Mouse (Mus musculus) heart, embryonic 11.5 days (tissue): ENCODE measurements around the gene Pdpn. TPM values are rescaled to one million over a fixed set of nuclear protein-coding genes. Genes with fewer than 3 reads are reported as not detected.
A peak's percentile ranks its signal among the peaks of the same experiment; 100 is the strongest.
"Not testable (repeated sequence)": the region's sequence is repeated elsewhere in the genome, so short reads cannot be mapped to it uniquely, and the experiment has no call there.

ENCODE experiments used
- ATAC-seq: fragments of 200-750 bp; cut with Nextera tagmentation; replicated peaks from 2 replicates; pipeline ENCODE4 v1.8.0; 2017; ENCODE audit warnings: moderate library complexity; ENCODE audit not compliant: insufficient number of reproducible peaks, low FRiP score, low TSS enrichment
- H3K27ac ChIP-seq: fragments of 300-500 bp; sonication (generic); 2 replicates; pipeline ENCODE4 v1.5.1; 2014; ENCODE audit warnings: mild to moderate bottlenecking, low read depth, low read length
- H3K27me3 ChIP-seq: fragments of 300-500 bp; sonication (generic); 2 replicates; pipeline ENCODE4 v1.6.1; 2014; ENCODE audit warnings: mild to moderate bottlenecking, low read length, mixed read lengths; ENCODE audit not compliant: control insufficient read depth, insufficient read depth
- H3K36me3 ChIP-seq: fragments of 300-500 bp; sonication (generic); 2 replicates; pipeline ENCODE4 v1.6.1; 2014; ENCODE audit warnings: mild to moderate bottlenecking, low read length, moderate library complexity, mixed read lengths; ENCODE audit not compliant: control insufficient read depth, insufficient read depth
- H3K4me1 ChIP-seq: fragments of 300-500 bp; sonication (generic); 2 replicates; pipeline ENCODE4 v1.6.1; 2014; ENCODE audit warnings: low read length; ENCODE audit not compliant: control insufficient read depth, insufficient read depth
- H3K4me2 ChIP-seq: fragments of 300-500 bp; sonication (generic); 2 replicates; pipeline ENCODE4 v1.6.1; 2014; ENCODE audit warnings: mild to moderate bottlenecking, moderate library complexity
- H3K4me3 ChIP-seq: fragments of 300-500 bp; sonication (generic); 2 replicates; pipeline ENCODE4 v1.5.1; 2014; ENCODE audit warnings: low read depth, low read length
- H3K9ac ChIP-seq: fragments of 300-500 bp; sonication (generic); 2 replicates; pipeline ENCODE4 v1.6.1; 2014; ENCODE audit warnings: mild to moderate bottlenecking, low read depth, low read length, moderate library complexity
- H3K9me3 ChIP-seq: fragments of 300-500 bp; sonication (generic); replicated peaks from 2 replicates; pipeline ENCODE4 v1.6.1; 2016; ENCODE audit warnings: low read length; ENCODE audit not compliant: control insufficient read depth
- WGBS: fragments of 180-500 bp; shearing (Covaris S2); extraction: QIAGEN DNeasy Blood & Tissue Kit; methylation state at CpG from one replicate; pipeline ENCODE4 v1.1.7; 2014; ENCODE audit not compliant: insufficient replicate concordance; 5-methylcytosine and 5-hydroxymethylcytosine counted together
- polyA plus RNA-seq: library from polyadenylated mRNA; unstranded; fragments of >200 nt; fragmentation: Nextera tagmentation; extraction: Ambion mirVana; gene quantifications from 2 replicates; pipeline ENCODE4 v1.2.1, GENCODE M21; 2014

Gene Pdpn
- 28.4 and 29.1 TPM in 2 replicates for polyA plus RNA-seq

- Histone ChIP-seq H3K27ac (peak within 1 kb of the TSS; percentile 50; the same call in 1 of the 2 replicates), H3K27me3 (peaks cover 19% of the 10 kb centered on the region)
- ATAC-seq: peak; percentile 62; the same call in 1 of the 2 replicates
Measured at GRCm38 (mm10) chr4:143299325-143300070, at the start of gene Pdpn. TSS of gene Pdpn (minus strand) at chr4:143299564.

DNA sequence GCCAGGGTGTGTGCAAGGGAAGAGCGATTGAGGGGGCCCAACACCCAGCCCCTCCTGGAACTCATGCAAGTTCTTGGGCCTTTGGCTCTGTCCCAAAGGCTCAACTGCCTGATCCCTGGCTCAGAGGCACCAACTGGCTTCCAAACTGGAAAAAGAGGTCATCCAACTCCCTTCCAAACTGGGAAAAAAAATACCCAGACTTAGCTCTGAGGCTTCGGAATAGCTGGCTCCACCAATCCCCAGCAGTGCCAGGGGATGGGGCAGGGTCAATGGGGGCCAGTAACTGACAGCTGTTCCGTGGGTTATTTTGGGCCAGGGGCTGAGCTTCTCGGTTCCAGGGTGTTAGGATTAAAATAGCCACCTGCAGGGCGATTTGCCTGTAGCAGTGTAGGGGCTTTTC lies 49.3 kb upstream of the Pdpn start:
- Histone ChIP-seq H3K27ac (no peak overlapping the region), H3K36me3 (no peaks in the 10 kb centered on the region), H3K9ac (no peak overlapping the region), H3K4me2 (peak overlapping the region; percentile 97; the same call in 1 of the 2 replicates), H3K4me3 (no peak overlapping the region), H3K9me3 (no peaks in the 10 kb centered on the region), H3K4me1 (peaks cover 5% of the 10 kb centered on the region; the same call in 1 of the 2 replicates), H3K27me3 (peaks cover 54% of the 10 kb centered on the region)
- WGBS: 15% methylated on average over 5 of the region's 5 CpGs
- no peak for ATAC-seq

More at GRCm38 (mm10) chr4:143299325-143300070, at the start of gene Pdpn:
- H3K4me3 ChIP-seq: peak within 1 kb of the TSS; percentile 55
- peaks cover 20% of the 10 kb centered on the region for H3K4me1 ChIP-seq
- peak within 1 kb of the TSS; percentile 71 for H3K4me2 ChIP-seq
- H3K36me3 ChIP-seq: no peaks in the 10 kb centered on the region
- H3K9me3 ChIP-seq: no peaks in the 10 kb centered on the region
- 2% methylated on average over 31 of the region's 31 CpGs for WGBS
- peak within 1 kb of the TSS; percentile 66 for H3K9ac ChIP-seq

DNA sequence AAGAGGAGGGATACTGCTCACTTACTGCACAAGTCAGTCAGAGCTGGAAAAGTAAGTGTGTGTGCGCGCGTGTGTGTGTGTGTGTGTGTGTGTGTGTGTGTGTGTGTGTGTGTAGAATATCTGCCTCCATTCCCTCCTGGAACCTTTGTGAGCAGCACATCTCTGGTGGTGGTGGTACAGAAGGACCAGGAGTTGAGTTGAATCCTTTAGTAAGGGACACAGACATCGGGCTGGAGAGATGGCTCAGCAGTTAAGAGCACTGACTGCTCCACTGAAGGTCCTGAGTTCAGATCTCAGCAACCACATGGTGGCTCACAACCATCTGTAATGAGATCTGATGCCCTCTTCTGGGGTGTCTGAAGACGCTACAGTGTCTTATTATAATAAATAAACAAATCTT lies 46.1 kb upstream of the Pdpn start:
- not testable (repeated sequence) for H3K4me2 ChIP-seq, H3K27ac ChIP-seq, H3K4me1 ChIP-seq, ATAC-seq, H3K9ac ChIP-seq, H3K4me3 ChIP-seq, H3K36me3 ChIP-seq, H3K9me3 ChIP-seq
- H3K27me3 ChIP-seq: peaks cover 32% of the 10 kb centered on the region
- WGBS: 74% methylated on average over 5 of the region's 5 CpGs

- WGBS: 77% methylated on average over 7 of the region's 7 CpGs
- H3K36me3 ChIP-seq: no peaks in the 10 kb centered on the region
- no peak overlapping the region for H3K4me3 ChIP-seq
- H3K4me2 ChIP-seq: no peak overlapping the region
- H3K27me3 ChIP-seq: no peaks in the 10 kb centered on the region
- ATAC-seq: no peak
- H3K27ac ChIP-seq: no peak overlapping the region
- no peaks in the 10 kb centered on the region for H3K4me1 ChIP-seq
- H3K9me3 ChIP-seq: no peaks in the 10 kb centered on the region
- no peak overlapping the region for H3K9ac ChIP-seq
Measured at GRCm38 (mm10) chr4:143341470-143341869, 42.1 kb upstream of the Pdpn start.

- H3K9me3 ChIP-seq: no peaks in the 10 kb centered on the region
- H3K27me3 ChIP-seq: no peaks in the 10 kb centered on the region
- H3K36me3 ChIP-seq: no peaks in the 10 kb centered on the region
- H3K4me1 ChIP-seq: no peaks in the 10 kb centered on the region
- H3K27ac ChIP-seq: no peak overlapping the region
- H3K4me3 ChIP-seq: no peak overlapping the region
- no peak overlapping the region for H3K9ac ChIP-seq
- WGBS: 78% methylated on average over 13 of the region's 13 CpGs
- H3K4me2 ChIP-seq: no peak overlapping the region
- ATAC-seq: no peak
Measured at GRCm38 (mm10) chr4:143339808-143340207, 40.4 kb upstream of the Pdpn start.

GRCm38 (mm10) chr4:143336096-143336495 lies 36.7 kb upstream of the Pdpn start:
- Histone ChIP-seq H3K27me3 (no peaks in the 10 kb centered on the region), H3K9me3 (no peaks in the 10 kb centered on the region), H3K27ac (no peak overlapping the region), H3K4me3 (no peak overlapping the region), H3K4me2 (no peak overlapping the region), H3K36me3 (no peaks in the 10 kb centered on the region), H3K9ac (no peak overlapping the region), H3K4me1 (no peaks in the 10 kb centered on the region)
- ATAC-seq: no peak
- 54% methylated on average over 2 of the region's 2 CpGs for WGBS

GRCm38 (mm10) chr4:143334995-143335394 lies 35.6 kb upstream of the Pdpn start:
- Histone ChIP-seq H3K36me3 (no peaks in the 10 kb centered on the region), H3K27ac (no peak overlapping the region), H3K9me3 (no peaks in the 10 kb centered on the region), H3K4me1 (no peaks in the 10 kb centered on the region), H3K4me3 (no peak overlapping the region), H3K9ac (no peak overlapping the region), H3K27me3 (no peaks in the 10 kb centered on the region), H3K4me2 (no peak overlapping the region; the same call in 1 of the 2 replicates)
- WGBS: 69% methylated on average over 17 of the region's 17 CpGs
- peak; percentile 29; the same call in 1 of the 2 replicates for ATAC-seq

DNA sequence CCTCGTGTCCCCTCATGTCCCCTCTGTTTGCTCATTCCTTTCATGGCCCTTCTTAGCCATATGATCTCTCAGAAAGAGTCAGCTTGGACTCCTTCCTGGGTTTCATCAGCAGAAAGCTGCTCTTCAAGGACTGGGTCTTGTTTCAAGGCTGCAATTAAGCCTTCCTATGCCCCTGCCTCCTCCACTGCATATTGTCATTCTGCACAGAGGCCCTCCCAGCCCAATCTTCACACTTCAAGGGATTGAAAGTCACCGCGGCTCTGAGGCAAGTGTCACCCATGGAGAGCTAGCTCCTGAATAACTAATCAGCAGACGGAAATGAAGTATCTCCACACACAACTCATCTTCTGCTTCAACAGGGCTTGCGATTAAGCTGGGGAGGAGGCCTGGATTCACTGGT lies 34.8 kb upstream of the Pdpn start:
- no peak for ATAC-seq
- Histone ChIP-seq H3K27ac (no peak overlapping the region), H3K9ac (no peak overlapping the region), H3K4me1 (no peaks in the 10 kb centered on the region), H3K4me3 (no peak overlapping the region), H3K4me2 (no peak overlapping the region), H3K36me3 (no peaks in the 10 kb centered on the region), H3K27me3 (no peaks in the 10 kb centered on the region), H3K9me3 (no peaks in the 10 kb centered on the region)
- 45% methylated on average over 5 of the region's 5 CpGs for WGBS

DNA sequence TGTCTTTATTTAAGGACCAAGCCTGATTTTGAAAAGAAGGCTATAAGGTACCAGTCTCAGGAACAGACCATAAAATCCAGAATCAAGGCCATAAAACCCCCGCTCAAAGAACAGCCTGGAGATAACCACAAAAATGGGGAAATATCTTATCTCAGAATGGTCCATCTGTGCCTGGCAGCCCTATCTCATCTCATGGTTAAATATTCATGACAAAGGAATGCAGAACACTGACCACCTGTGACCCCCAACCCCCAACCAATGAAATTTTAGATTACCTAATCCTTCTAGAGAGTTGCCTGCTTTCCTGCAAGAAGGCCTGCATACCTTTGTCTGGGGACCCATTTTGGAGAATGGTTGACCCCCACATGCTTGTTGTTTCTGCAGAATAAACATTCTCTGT lies 32.4 kb upstream of the Pdpn start:
- Histone ChIP-seq H3K27ac (no peak overlapping the region), H3K4me1 (no peaks in the 10 kb centered on the region), H3K4me2 (no peak overlapping the region), H3K9me3 (no peaks in the 10 kb centered on the region), H3K9ac (no peak overlapping the region), H3K27me3 (no peaks in the 10 kb centered on the region), H3K36me3 (no peaks in the 10 kb centered on the region), H3K4me3 (no peak overlapping the region)
- 70% methylated on average over 1 of the region's 1 CpGs for WGBS
- no peak for ATAC-seq
